Mouse (Mus musculus): ENCODE measurements at regions not wholly inside any gene's neighbourhood (a gene's known extent, or its start where the extent isn't known, plus 50 kb on each side); places are given as distances from the start of the nearest gene placed in this dataset.

GRCm38 (mm10) chr14:99706004-99706403 lies 407.5 kb downstream of the Klf5 start:
- no peak for DNase-seq (ENCODE audit: low read depth, low spot score)
- Histone ChIP-seq H3K36me3 (ENCODE audit: control insufficient read depth in 1 of 2, insufficient read depth in 2 of 2, low read length in 2 of 2) (no peaks in the 10 kb centered on the region), H3K9ac (ENCODE audit: control insufficient read depth, low read depth, low read length, poor library complexity, severe bottlenecking) (no peak overlapping the region), H3K4me3 (ENCODE audit: control insufficient read depth in 1 of 2, insufficient read depth in 1 of 2, low read depth in 2 of 2, low read length in 2 of 2) (no peak overlapping the region), H3K27ac (ENCODE audit: control insufficient read depth, low read depth, low read length) (no peak overlapping the region), H3K4me1 (ENCODE audit: control insufficient read depth in 1 of 2, insufficient read depth in 2 of 2, low read length in 2 of 2) (no peaks in the 10 kb centered on the region), H3K27me3 (ENCODE audit: control insufficient read depth in 1 of 2, insufficient read depth in 2 of 2, low read length in 2 of 2) (no peaks in the 10 kb centered on the region), H3K79me2 (ENCODE audit: control insufficient read depth, insufficient read depth, low read length, poor library complexity) (no peaks in the 10 kb centered on the region), H3K9me3 (replicated peaks; ENCODE audit: insufficient read depth, low read length) (no peaks in the 10 kb centered on the region)
- TF ChIP-seq ETS1 (IDR thresholded peaks at IDR 0.05; ENCODE audit: low read depth, low read length) (no peak), USF1 (IDR thresholded peaks at IDR 0.05; ENCODE audit: low read depth, low read length) (no peak), MEF2A (IDR thresholded peaks at IDR 0.05; ENCODE audit: extremely low read depth, insufficient replicate concordance, low read depth, low read length, poor library complexity, severe bottlenecking) (no peak), NRF1 (IDR thresholded peaks at IDR 0.05; ENCODE audit: insufficient read depth, low read depth, low read length, poor library complexity, severe bottlenecking) (no peak), POLR2A (IDR thresholded peaks at IDR 0.05; ENCODE audit: control insufficient read depth in 1 of 2, insufficient read depth in 1 of 2, low read depth in 1 of 2, low read length in 2 of 2, poor library complexity in 1 of 2) (no peak), TBP (IDR thresholded peaks at IDR 0.05; ENCODE audit: low read depth, low read length) (no peak), TAL1 (IDR thresholded peaks at IDR 0.05; ENCODE audit: low read length) (no peak), CHD1 (IDR thresholded peaks at IDR 0.05; ENCODE audit: low read depth, low read length) (no peak), KAT2A (conservative IDR thresholded peaks at IDR 0.05; ENCODE audit: low read depth, low read length) (no peak), TCF12 (IDR thresholded peaks at IDR 0.05; ENCODE audit: low read depth, low read length) (no peak), POLR2AphosphoS2 (IDR thresholded peaks at IDR 0.05; ENCODE audit: low read length) (no peak), MAFK (IDR thresholded peaks at IDR 0.05; ENCODE audit: borderline replicate concordance, low read depth, low read length) (no peak), ZNF384 (IDR thresholded peaks at IDR 0.05; ENCODE audit: low read depth, low read length) (no peak), MXI1 (IDR thresholded peaks at IDR 0.05; ENCODE audit: low read depth, low read length) (no peak), UBTF (IDR thresholded peaks at IDR 0.05; ENCODE audit: borderline replicate concordance, insufficient read depth, low read depth, low read length) (no peak), JUND (IDR thresholded peaks at IDR 0.05; ENCODE audit: low read depth, low read length) (no peak), EP300 (IDR thresholded peaks at IDR 0.05; ENCODE audit: low read depth in 1 of 2, low read length in 2 of 2) (no peak), HCFC1 (IDR thresholded peaks at IDR 0.05; ENCODE audit: low read depth, low read length) (no peak), USF2 (IDR thresholded peaks at IDR 0.05; ENCODE audit: borderline replicate concordance in 1 of 2, insufficient read depth in 1 of 2, low read depth in 1 of 2, low read length in 2 of 2) (no peak), RCOR1 (IDR thresholded peaks at IDR 0.05; ENCODE audit: low read depth, low read length) (no peak)

GRCm38 (mm10) chr14:99708066-99708465 lies 409.6 kb downstream of the Klf5 start:
- Histone ChIP-seq H3K4me1 (ENCODE audit: control insufficient read depth in 1 of 2, insufficient read depth in 2 of 2, low read length in 2 of 2) (no peaks in the 10 kb centered on the region), H3K27ac (ENCODE audit: control insufficient read depth, low read depth, low read length) (no peak overlapping the region), H3K79me2 (ENCODE audit: control insufficient read depth, insufficient read depth, low read length, poor library complexity) (no peaks in the 10 kb centered on the region), H3K4me3 (ENCODE audit: control insufficient read depth in 1 of 2, insufficient read depth in 1 of 2, low read depth in 2 of 2, low read length in 2 of 2) (no peak overlapping the region), H3K36me3 (ENCODE audit: control insufficient read depth in 1 of 2, insufficient read depth in 2 of 2, low read length in 2 of 2) (no peaks in the 10 kb centered on the region), H3K27me3 (ENCODE audit: control insufficient read depth in 1 of 2, insufficient read depth in 2 of 2, low read length in 2 of 2) (no peaks in the 10 kb centered on the region), H3K9me3 (replicated peaks; ENCODE audit: insufficient read depth, low read length) (no peaks in the 10 kb centered on the region), H3K9ac (ENCODE audit: control insufficient read depth, low read depth, low read length, poor library complexity, severe bottlenecking) (no peak overlapping the region)
- no peak for TF ChIP-seq HCFC1 (IDR thresholded peaks at IDR 0.05; ENCODE audit: low read depth, low read length)
- no peak for TF ChIP-seq MYC (IDR thresholded peaks at IDR 0.05; ENCODE audit: low read depth, low read length)
- no peak for TF ChIP-seq JUND (IDR thresholded peaks at IDR 0.05; ENCODE audit: low read depth, low read length)
- no peak for TF ChIP-seq ZC3H11A (IDR thresholded peaks at IDR 0.05; ENCODE audit: low read depth, low read length)
- TF ChIP-seq MYB (IDR thresholded peaks at IDR 0.05; ENCODE audit: low read depth, low read length), result no peak
- TF ChIP-seq CHD2 (IDR thresholded peaks at IDR 0.05; ENCODE audit: low read length), result no peak
- no peak for TF ChIP-seq MAZ (IDR thresholded peaks at IDR 0.05; ENCODE audit: low read depth, low read length)
- no peak for DNase-seq (ENCODE audit: low read depth, low spot score)
